Mouse (Mus musculus) urinary bladder, postnatal 25 days (tissue): ENCODE results near the gene Il27ra.

Experiments used
- DNase-seq: peaks from one replicate; pipeline ENCODE4 v3.0.0; 2022; ENCODE audit warnings: low spot score

The Il27ra gene

GRCm38 (mm10) chr8:84065457-84066072 lies 23.2 kb upstream of the Il27ra start:
- no peak for DNase-seq

- no peak for DNase-seq
These were observed 22.6 kb upstream of the Il27ra start, which contains the start of gene Gm10643 for GRCm38 (mm10) chr8:84065037-84065436. Gm10643 (minus strand) TSS chr8:84065137.

DNA sequence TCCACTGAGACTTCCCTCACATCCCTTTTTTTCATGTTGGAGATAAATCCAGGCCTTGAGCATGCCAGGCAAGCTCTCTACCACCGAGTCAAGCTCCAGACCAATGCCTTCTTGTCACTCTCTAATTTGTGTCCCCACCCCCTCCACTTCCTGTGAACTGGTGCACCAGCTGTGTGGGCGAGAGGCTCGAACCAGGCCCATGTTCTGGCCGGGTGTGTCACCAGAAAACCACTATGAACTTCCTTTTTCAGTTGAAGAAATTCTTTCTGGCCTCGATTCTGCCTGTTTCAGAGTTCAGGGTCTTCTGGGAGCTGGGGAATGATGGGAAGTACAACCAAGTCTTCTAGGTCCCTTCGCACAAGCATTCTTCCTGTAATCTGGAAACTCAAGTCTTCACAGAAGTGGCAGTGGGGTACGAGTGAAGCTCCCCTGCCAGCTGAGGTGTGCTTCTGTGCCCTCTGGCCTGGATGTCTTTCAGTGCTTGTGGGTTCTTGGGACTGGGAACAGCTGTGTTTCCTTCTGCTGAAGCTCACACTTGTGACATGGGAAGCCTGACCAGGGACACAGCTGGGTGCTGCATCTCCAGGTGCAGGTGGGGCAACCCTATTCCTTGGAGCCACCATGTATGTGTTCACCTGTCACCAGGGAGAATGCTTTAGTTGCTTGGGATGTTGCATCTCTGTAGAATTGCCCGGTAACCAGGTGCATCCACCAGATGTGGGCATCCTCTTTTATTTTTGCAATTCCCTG lies 21.6 kb upstream of the Il27ra start:
- no peak for DNase-seq

- DNase-seq: no peak
These were observed 17.9 kb upstream of the Il27ra start for GRCm38 (mm10) chr8:84060245-84060644.

DNA sequence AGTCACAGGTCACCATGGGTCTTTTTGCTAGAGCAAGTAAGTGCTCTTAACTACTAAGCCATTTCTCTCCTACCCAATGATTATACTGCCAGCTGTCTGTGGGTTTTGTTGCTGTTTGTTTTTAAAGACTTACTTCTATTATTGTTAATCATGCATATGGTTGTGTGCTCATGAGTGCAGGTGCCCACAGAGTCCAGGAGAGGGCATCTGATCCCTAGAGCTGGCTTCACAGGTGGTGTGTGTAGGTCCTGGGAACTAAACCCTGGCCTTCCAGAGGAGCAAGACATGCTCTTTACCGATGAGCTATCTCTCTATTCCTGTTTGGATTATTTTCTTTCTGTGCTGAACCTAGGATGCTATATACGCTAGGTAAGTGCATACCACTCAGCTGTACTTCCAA lies 16.8 kb upstream of the Il27ra start:
- DNase-seq: no peak

DNA sequence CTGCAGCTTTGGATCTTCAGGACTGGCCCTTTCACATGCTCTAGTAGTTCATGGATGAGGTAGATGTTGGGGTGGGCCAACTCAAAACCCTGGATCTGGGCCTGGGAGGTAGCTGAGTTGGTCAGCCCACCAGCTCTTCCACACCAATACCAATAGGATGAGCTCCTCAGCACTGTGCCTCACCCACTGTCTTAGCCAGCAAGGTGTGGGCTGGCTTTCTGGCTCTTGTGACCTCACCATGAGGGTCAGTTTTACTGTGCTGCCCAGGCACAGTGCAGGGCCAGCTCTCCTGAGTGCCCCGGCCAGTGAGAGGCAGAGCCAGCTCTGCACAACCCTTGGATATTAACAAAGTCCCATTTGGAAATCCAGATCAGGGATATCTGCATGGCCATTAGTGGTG lies 15.4 kb upstream of the Il27ra start:
- DNase-seq: no peak

GRCm38 (mm10) chr8:84053229-84053628 lies 10.8 kb upstream of the Il27ra start:
- no peak for DNase-seq

GRCm38 (mm10) chr8:84052746-84053145 lies 10.4 kb upstream of the Il27ra start:
- DNase-seq: no peak

GRCm38 (mm10) chr8:84048171-84048570 lies 5.8 kb upstream of the Il27ra start:
- DNase-seq: no peak

DNA sequence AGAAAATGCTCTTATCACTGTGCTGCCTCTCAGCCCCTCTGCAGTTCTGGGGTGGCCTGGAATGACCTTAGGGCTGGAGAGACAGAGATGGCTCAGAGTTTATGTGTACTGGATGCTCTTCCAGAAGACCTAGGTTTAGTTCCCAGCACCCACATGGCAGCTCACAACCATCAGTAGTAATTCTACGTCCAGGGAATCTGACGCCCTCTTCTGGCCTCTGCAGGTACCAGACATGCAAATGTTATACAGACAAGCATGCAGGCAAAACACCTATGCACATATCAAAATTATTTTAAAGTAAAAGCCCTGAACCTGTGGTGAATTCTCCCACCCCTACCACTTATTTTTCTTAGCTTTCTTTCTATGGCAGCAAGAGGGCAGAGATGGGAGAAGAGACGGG lies 4.1 kb upstream of the Il27ra start:
- no peak for DNase-seq

DNA sequence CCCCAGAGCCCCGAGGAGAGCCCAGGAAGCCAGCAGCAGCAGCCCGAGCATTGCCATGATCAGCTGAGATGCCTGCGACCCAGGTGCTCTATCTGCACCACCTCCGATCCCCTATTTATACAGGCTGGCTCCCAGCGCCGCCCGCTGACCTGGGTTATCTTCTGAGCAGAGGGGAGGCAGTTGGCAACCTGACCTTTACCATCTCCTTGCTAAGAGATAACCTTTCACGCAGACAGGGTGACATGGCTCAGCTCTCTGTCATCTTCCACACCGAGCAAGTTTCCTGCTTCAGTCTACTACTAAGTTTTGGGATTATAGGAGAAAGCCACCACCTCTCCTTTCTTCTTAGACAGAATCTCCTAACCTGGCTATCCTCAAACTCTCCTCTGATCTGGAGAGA lies 2.5 kb upstream of the Il27ra start, which contains the start of gene Rln3:
TSS of gene Rln3 (minus strand) at position 101 of the 400 bp plus-strand sequence.
- DNase-seq: no peak

DNA sequence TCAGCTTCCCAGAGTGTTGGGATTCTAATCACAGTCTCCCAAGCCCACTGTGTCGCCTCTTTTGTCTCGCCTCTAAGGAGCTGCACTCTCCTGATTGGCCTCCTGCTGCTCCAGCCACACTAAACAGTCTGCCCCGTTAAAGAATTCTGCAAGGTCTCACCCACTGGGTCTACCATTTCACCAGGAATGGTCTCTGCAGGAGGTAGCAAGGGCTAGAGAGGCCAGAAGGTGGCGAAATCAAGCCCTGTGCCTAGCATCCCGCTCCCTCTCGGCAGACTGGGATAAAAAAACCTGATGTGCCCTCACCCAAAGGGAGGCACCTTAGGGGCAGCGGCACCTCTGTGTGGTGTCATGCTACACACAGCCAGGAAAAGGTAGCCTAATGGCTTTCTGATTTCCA lies 1.7 kb upstream of the Il27ra start:
- no peak for DNase-seq

GRCm38 (mm10) chr8:84042948-84043342 lies 556 bp upstream of the Il27ra start:
- DNase-seq: no peak

GRCm38 (mm10) chr8:84039050-84039449 lies 3.3 kb downstream of the Il27ra start:
- DNase-seq: peak; percentile 62

- no peak for DNase-seq
These were observed 4.4 kb downstream of the Il27ra start for GRCm38 (mm10) chr8:84038015-84038414.

- no peak for DNase-seq
These were observed 9.6 kb downstream of the Il27ra start for GRCm38 (mm10) chr8:84032777-84033176.

DNA sequence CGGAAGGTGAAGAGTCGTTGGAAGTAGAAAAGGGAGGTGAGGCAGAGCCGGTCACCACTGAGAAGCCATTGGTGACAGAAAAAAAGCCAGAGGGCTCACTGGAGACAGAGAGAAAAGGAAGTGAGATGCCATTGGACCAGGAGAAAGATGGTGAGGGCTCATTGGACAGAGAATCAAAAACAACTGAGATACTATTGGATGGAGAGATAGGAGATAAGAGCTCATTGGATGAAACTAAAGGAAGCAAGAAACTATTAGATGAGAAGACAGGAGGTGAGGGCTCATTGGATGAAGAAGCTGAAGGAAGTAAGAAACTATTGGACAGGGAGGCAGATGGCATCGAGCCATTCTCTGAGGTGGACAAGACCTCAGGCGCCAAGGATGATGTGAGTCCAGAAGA lies 13.1 kb downstream of the Il27ra start:
- DNase-seq: no peak

DNA sequence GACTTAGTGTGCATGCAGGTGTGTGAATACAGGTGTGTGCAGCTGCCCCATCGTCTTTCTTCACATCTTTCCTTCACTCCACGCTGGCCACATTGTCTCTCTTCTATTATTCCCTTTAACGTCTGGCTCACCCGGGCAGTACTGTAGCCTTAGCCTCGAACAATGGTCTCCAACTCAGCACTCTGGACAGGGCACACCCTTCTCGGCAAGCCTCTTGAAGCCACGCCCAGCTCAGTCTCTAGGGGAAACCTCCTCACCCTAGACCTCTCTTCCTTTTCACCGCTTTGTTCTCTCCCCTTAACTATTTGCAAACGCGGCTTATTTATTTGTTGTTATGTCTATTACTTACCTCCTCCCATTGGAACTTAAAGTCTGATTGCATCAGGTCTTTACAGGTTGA lies 14.9 kb downstream of the Il27ra start:
- no peak for DNase-seq

- no peak for DNase-seq
These were observed 16.5 kb downstream of the Il27ra start for GRCm38 (mm10) chr8:84025863-84026262.

DNA sequence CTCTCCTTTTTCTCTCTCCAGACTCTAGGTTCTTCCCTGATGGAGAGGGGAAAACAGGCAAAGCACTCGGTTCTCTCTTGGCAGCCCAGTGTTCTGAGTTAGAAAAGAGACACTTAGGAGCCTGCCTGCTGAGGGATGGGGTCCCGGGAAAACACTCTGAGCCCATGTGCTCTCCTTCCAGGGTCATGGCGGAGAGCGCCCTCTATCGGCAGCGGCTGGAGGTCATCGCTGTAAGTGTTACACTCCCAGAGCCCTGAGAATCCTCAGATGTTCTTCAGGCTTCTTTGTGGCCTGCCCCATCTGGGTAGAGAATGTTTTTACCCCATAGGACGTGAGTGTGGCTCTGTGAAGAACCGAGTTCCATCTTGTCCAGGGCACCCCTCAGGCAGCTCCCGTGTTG lies 18.2 kb downstream of the Il27ra start:
- no peak for DNase-seq

DNA sequence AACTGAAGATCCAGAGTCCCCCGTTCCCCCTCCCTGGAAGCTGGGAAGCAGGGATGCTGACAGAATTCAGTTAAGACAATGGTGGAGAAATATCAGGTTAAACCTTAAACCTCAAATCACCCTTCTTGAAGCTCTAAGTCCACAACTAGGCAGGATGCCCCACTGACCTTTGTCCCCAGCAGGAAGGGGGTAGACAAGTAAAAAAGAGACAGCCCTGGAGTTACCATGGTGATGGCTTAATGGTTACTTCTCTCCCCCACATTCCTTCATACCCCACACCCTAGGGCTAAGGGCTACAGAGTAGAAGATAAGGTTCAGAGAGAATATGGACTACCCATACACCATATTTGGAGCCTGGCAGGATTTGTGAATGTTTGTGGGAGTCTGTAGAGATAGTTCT lies 18.8 kb downstream of the Il27ra start:
- no peak for DNase-seq

DNA sequence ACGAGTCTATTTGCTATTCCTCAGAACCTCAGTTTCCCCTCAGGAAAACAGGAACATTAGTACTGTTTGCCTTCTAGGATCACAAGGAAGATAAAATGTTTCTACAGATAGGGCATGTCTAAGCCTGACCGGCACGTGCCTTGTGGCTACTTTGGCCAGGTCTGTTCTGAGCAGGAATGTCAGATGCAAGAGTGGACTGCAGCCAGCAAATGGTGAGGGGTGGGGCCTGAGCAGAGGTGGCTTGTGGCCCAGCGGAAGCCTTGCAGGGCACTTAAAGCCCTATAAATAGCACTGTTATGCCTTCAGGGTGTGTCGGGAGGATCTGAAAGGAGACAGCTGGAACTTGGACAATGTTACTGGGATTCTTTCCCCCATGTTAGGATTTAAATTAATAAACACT lies 19.3 kb downstream of the Il27ra start:
- DNase-seq: peak; percentile 55

- no peak for DNase-seq
These were observed 20.8 kb downstream of the Il27ra start for GRCm38 (mm10) chr8:84021569-84021968.

DNA sequence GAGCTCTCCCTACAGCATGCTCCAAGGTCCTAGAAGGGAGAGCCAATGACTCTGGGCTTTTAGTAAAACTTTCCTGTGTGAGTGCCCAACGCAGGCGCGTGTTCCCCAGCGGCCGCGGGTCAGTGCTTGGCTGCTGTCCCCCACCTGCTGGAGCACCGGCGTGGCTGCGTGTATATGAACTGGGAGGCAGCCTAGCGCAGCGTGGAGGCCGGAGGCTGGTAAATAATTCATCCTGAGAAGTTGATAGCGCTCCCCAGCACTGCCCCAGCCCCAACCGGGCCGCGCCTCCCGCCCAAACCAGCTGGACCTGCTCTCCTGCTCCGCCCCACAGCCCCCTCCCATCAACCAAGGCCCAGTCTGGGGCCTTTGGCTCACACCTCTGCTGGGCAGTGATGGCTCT lies 21.3 kb downstream of the Il27ra start, which contains the start of gene Palm3:
TSS of gene Palm3 (plus strand) at position 376 of the 400 bp plus-strand sequence.
- DNase-seq: no peak
